Mouse (Mus musculus): ENCODE measurements at regions not wholly inside any gene's neighbourhood (a gene's known extent, or its start where the extent isn't known, plus 50 kb on each side); places are given as distances from the start of the nearest gene placed in this dataset.

GRCm38 (mm10) chr7:73262526-73262925, 112.8 kb upstream of the Rgma start:
- TF ChIP-seq CTCF (IDR thresholded peaks at IDR 0.05; ENCODE audit: low read depth) (no peak), EP300 (optimal IDR thresholded peaks at IDR 0.05) (no peak)
